Mouse (Mus musculus): ENCODE measurements at regions not wholly inside any gene's neighbourhood (a gene's known extent, or its start where the extent isn't known, plus 50 kb on each side); places are given as distances from the start of the nearest gene placed in this dataset.

GRCm38 (mm10) chr3:70097813-70098212 is 90.4 kb downstream of the Otol1 start:
- no peak for DNase-seq

- DNase-seq = no peak
These were observed 94.7 kb downstream of the Otol1 start for GRCm38 (mm10) chr3:70102091-70102490.

GRCm38 (mm10) chr3:70102593-70103213 is 95.3 kb downstream of the Otol1 start:
- no peak for DNase-seq

GRCm38 (mm10) chr3:70103983-70104827 is 96.8 kb downstream of the Otol1 start:
- DNase-seq = peak; percentile 64

GRCm38 (mm10) chr3:70104828-70105399 is 97.5 kb downstream of the Otol1 start:
- peak; percentile 35 for DNase-seq

GRCm38 (mm10) chr3:70105561-70105960 is 98.1 kb downstream of the Otol1 start:
- DNase-seq = no peak

GRCm38 (mm10) chr3:70106141-70106540 is 98.7 kb downstream of the Otol1 start:
- no peak for DNase-seq

GRCm38 (mm10) chr3:70126212-70126611 is 118.8 kb downstream of the Otol1 start:
- no peak for DNase-seq

- no peak for DNase-seq
These were observed 123.0 kb downstream of the Otol1 start for GRCm38 (mm10) chr3:70130241-70131029.

- no peak for DNase-seq
These were observed 127.5 kb downstream of the Otol1 start for GRCm38 (mm10) chr3:70134963-70135362.

- DNase-seq = no peak
These were observed 131.1 kb downstream of the Otol1 start for GRCm38 (mm10) chr3:70138488-70138887.

GRCm38 (mm10) chr3:70138926-70139325 is 131.5 kb downstream of the Otol1 start:
- no peak for DNase-seq

GRCm38 (mm10) chr3:70145728-70146127 is 138.3 kb downstream of the Otol1 start:
- DNase-seq = no peak

- no peak for DNase-seq
These were observed 143.7 kb downstream of the Otol1 start for GRCm38 (mm10) chr3:70151156-70151555.

- DNase-seq = no peak
These were observed 152.6 kb downstream of the Otol1 start for GRCm38 (mm10) chr3:70160043-70160442.

- DNase-seq = no peak
These were observed 164.3 kb downstream of the Otol1 start for GRCm38 (mm10) chr3:70171667-70172066.

- no peak for DNase-seq
These were observed 169.0 kb downstream of the Otol1 start for GRCm38 (mm10) chr3:70176391-70176790.

GRCm38 (mm10) chr3:70181611-70182010 is 174.2 kb downstream of the Otol1 start:
- no peak for DNase-seq

GRCm38 (mm10) chr3:70190741-70191140 is 183.3 kb downstream of the Otol1 start:
- DNase-seq = no peak

GRCm38 (mm10) chr3:70196671-70197070 is 189.3 kb downstream of the Otol1 start:
- no peak for DNase-seq

- DNase-seq = no peak
These were observed 191.5 kb downstream of the Otol1 start for GRCm38 (mm10) chr3:70198890-70199289.

GRCm38 (mm10) chr3:70201334-70201943 is 194.0 kb downstream of the Otol1 start:
- no peak for DNase-seq

- DNase-seq = no peak
These were observed 207.8 kb downstream of the Otol1 start for GRCm38 (mm10) chr3:70215195-70215594.
